Comparison of ENCODE assay signal across 8 mouse cellular contexts in genomic region chr1:64738180-64738555, GRCm38 (mm10). TPM values are rescaled to one million over a fixed set of nuclear protein-coding genes. Genes with fewer than 3 reads are reported as not detected.
DNase-seq lines count a peak whose midpoint lies in the region; ATAC-seq and TF ChIP-seq lines count a peak whose summit lies in the region.

No protein-coding gene starts in this region.

- no peak for TF ChIP-seq POLR2A in cortical plate, adult 2 months (IDR thresholded peaks at IDR 0.05; ENCODE audit: extremely low read depth, insufficient read depth, low read length)
- no peak for TF ChIP-seq POLR2A in small intestine, adult 2 months (IDR thresholded peaks at IDR 0.05; ENCODE audit: low read depth, low read length)

- 0% methylated on average over 11 of the region's 11 CpGs for WGBS in heart, embryonic 14.5 days
- under 1% methylated on average over 11 of the region's 11 CpGs for WGBS in hindbrain, embryonic 15.5 days
- under 1% methylated on average over 11 of the region's 11 CpGs for WGBS in liver, embryonic 15.5 days (ENCODE audit: insufficient replicate concordance)
- under 1% methylated on average over 11 of the region's 11 CpGs for WGBS in small intestine, adult 2 months

- DNase-seq in heart, adult 8-10 months (ENCODE audit: low spot score) = no peak
- no peak for DNase-seq in right cerebral cortex, postnatal 14 days
- no peak for DNase-seq in urinary bladder, adult 18-20 months (ENCODE audit: low spot score in 2 of 2)

- H3K9ac ChIP-seq in heart, embryonic 14.5 days (ENCODE audit: low read length) = peak overlapping the region; percentile 56
- peak overlapping the region; percentile 41; the same call in 1 of the 2 replicates for H3K9ac ChIP-seq in hindbrain, embryonic 15.5 days
- H3K9ac ChIP-seq in liver, embryonic 15.5 days = peak overlapping the region; percentile 70

- H3K4me1 ChIP-seq in heart, embryonic 14.5 days (ENCODE audit: control insufficient read depth in 2 of 2, insufficient read depth in 2 of 2, low read length in 2 of 2) = peaks cover 22 to 38% of the 10 kb centered on the region in 2 experiments
- peaks cover 2% of the 10 kb centered on the region; the same call in 1 of the 2 replicates for H3K4me1 ChIP-seq in cortical plate, adult 2 months (ENCODE audit: control insufficient read depth, insufficient read depth, low read length)
- peaks cover 44% of the 10 kb centered on the region for H3K4me1 ChIP-seq in hindbrain, embryonic 15.5 days (replicated peaks)
- H3K4me1 ChIP-seq in liver, embryonic 15.5 days (replicated peaks) = peaks cover 60% of the 10 kb centered on the region
- peaks cover 12% of the 10 kb centered on the region for H3K4me1 ChIP-seq in small intestine, adult 2 months (ENCODE audit: control insufficient read depth, insufficient read depth, insufficient read length, low read length)

- peaks cover 9% of the 10 kb centered on the region for H3K27me3 ChIP-seq in heart, embryonic 14.5 days (ENCODE audit: control insufficient read depth, insufficient read depth, low read length)
- H3K27me3 ChIP-seq in hindbrain, embryonic 15.5 days = peaks cover 55% of the 10 kb centered on the region
- peaks cover 19% of the 10 kb centered on the region for H3K27me3 ChIP-seq in liver, embryonic 15.5 days
- no peaks in the 10 kb centered on the region for H3K27me3 ChIP-seq in small intestine, adult 2 months (ENCODE audit: control insufficient read depth, insufficient read depth, low read length)

- ATAC-seq in heart, embryonic 14.5 days (ENCODE audit: insufficient number of reproducible peaks, insufficient read depth, low FRiP score, low read depth) = no peak
- no peak; the same call in 1 of the 2 replicates for ATAC-seq in hindbrain, embryonic 15.5 days (ENCODE audit: low FRiP score, low read depth)
- peak; percentile 41 for ATAC-seq in liver, embryonic 15.5 days (ENCODE audit: insufficient read depth)

- no peaks in the 10 kb centered on the region for H3K36me3 ChIP-seq in heart, embryonic 14.5 days (ENCODE audit: control insufficient read depth, insufficient read depth, low read length)
- no peaks in the 10 kb centered on the region for H3K36me3 ChIP-seq in hindbrain, embryonic 15.5 days
- H3K36me3 ChIP-seq in liver, embryonic 15.5 days (replicated peaks) = peaks cover 17% of the 10 kb centered on the region
- H3K36me3 ChIP-seq in small intestine, adult 2 months (ENCODE audit: control insufficient read depth, insufficient read depth, low read length) = peaks cover 27% of the 10 kb centered on the region

- peak overlapping the region; percentile 54 to 76 for H3K27ac ChIP-seq in heart, embryonic 14.5 days (replicated peaks in 1 of 2; ENCODE audit: control insufficient read depth in 1 of 2, insufficient read depth in 1 of 2, low read depth in 2 of 2, low read length in 2 of 2)
- no peak overlapping the region for H3K27ac ChIP-seq in cortical plate, adult 2 months (ENCODE audit: insufficient read depth, low read length)
- no peak overlapping the region for H3K27ac ChIP-seq in hindbrain, embryonic 15.5 days (replicated peaks)
- peak overlapping the region; percentile 89 for H3K27ac ChIP-seq in liver, embryonic 15.5 days (replicated peaks)
- H3K27ac ChIP-seq in small intestine, adult 2 months (ENCODE audit: insufficient read depth, low read depth, low read length) = peak overlapping the region; percentile 76

- no peak for TF ChIP-seq CTCF in cortical plate, adult 2 months (IDR thresholded peaks at IDR 0.05; ENCODE audit: extremely low read depth, insufficient read depth, low read length)
- no peak for TF ChIP-seq CTCF in small intestine, adult 2 months (IDR thresholded peaks at IDR 0.05; ENCODE audit: extremely low read depth, insufficient read length, insufficient replicate concordance, low read depth, low read length)

- H3K9me3 ChIP-seq in heart, embryonic 14.5 days (ENCODE audit: control insufficient read depth, low read length) = no peaks in the 10 kb centered on the region
- no peaks in the 10 kb centered on the region for H3K9me3 ChIP-seq in hindbrain, embryonic 15.5 days
- no peaks in the 10 kb centered on the region for H3K9me3 ChIP-seq in liver, embryonic 15.5 days (replicated peaks)

- H3K4me3 ChIP-seq in heart, embryonic 14.5 days (ENCODE audit: control insufficient read depth in 1 of 2, insufficient read depth in 1 of 2, low read depth in 1 of 2, low read length in 2 of 2) = peak overlapping the region; percentile 50 to 81
- peak overlapping the region; percentile 19; the same call in 1 of the 2 replicates for H3K4me3 ChIP-seq in cortical plate, adult 2 months (ENCODE audit: insufficient read depth, low read length)
- peak overlapping the region; percentile 62 for H3K4me3 ChIP-seq in hindbrain, embryonic 15.5 days
- H3K4me3 ChIP-seq in liver, embryonic 15.5 days (replicated peaks) = peak overlapping the region; percentile 85
- peak overlapping the region; percentile 61 for H3K4me3 ChIP-seq in small intestine, adult 2 months (ENCODE audit: low read depth, low read length)

- H3K4me2 ChIP-seq in heart, embryonic 14.5 days (ENCODE audit: low read length) = peak overlapping the region; percentile 97
- H3K4me2 ChIP-seq in hindbrain, embryonic 15.5 days = peak overlapping the region; percentile 96
- peak overlapping the region; percentile 99 for H3K4me2 ChIP-seq in liver, embryonic 15.5 days

RNA-seq across cellular contexts. Expression of gene Fzd5, which starts 0.6 kb away (rescaled TPM):
- 1.6 and 1.7 TPM in 2 replicates for polyA plus RNA-seq in heart, embryonic 14.5 days (2014; fragmentation: Nextera tagmentation; extraction: Ambion mirVana)
- total RNA-seq in heart, adult 8-10 months (2022) = 1 to 10 TPM; 3.9 to 4.4 (median 4.3) TPM
- polyA plus RNA-seq in cortical plate, adult 2 months (2012; rRNA removed) = 0.66 and 0.90 TPM in 2 replicates
- 0.14 and 0.21 TPM in 2 replicates for polyA plus RNA-seq in hindbrain, embryonic 15.5 days (2015; fragmentation: Nextera tagmentation; extraction: Ambion mirVana)
- 2.1 and 2.3 TPM in 2 replicates for polyA plus RNA-seq in liver, embryonic 15.5 days (2015; fragmentation: Nextera tagmentation; extraction: Ambion mirVana)
- 51.3 and 133 TPM in 2 replicates for polyA plus RNA-seq in small intestine, adult 2 months (2012; rRNA removed)

RNA-seq across cellular contexts. Expression of gene Ccnyl1, which starts 47.9 kb away (rescaled TPM):
- polyA plus RNA-seq in heart, embryonic 14.5 days (2014; fragmentation: Nextera tagmentation; extraction: Ambion mirVana) = 6.7 and 8.5 TPM in 2 replicates
- 10 to 100 TPM; 10.3 to 16.9 (median 12.9) TPM for total RNA-seq in heart, adult 8-10 months (2022)
- 25.9 and 28.7 TPM in 2 replicates for polyA plus RNA-seq in cortical plate, adult 2 months (2012; rRNA removed)
- polyA plus RNA-seq in hindbrain, embryonic 15.5 days (2015; fragmentation: Nextera tagmentation; extraction: Ambion mirVana) = 4.2 and 5.2 TPM in 2 replicates
- 0.67 and 0.98 TPM in 2 replicates for polyA plus RNA-seq in liver, embryonic 15.5 days (2015; fragmentation: Nextera tagmentation; extraction: Ambion mirVana)
- polyA plus RNA-seq in small intestine, adult 2 months (2012; rRNA removed) = 15.8 and 35.4 TPM in 2 replicates

Comparison
In these comparisons a context has a peak if more than half of its experiments do, and no peak if none do; other contexts are left out.
1. H3K27ac ChIP-seq: peak in heart, embryonic 14.5 days (2 of 2), liver, embryonic 15.5 days (single experiment) and small intestine, adult 2 months (single experiment); none in cortical plate, adult 2 months (single experiment) and hindbrain, embryonic 15.5 days (single experiment).
2. H3K4me3 ChIP-seq: peak in every context shown above with its lines; median percentile 85 in liver, embryonic 15.5 days; 66 in heart, embryonic 14.5 days; 62 in hindbrain, embryonic 15.5 days; 61 in small intestine, adult 2 months; 19 in cortical plate, adult 2 months.
3. RNA of gene Fzd5, which starts 0.6 kb away (polyA plus RNA-seq): 51.3 to 133 TPM in small intestine, adult 2 months; 2.1 to 2.3 TPM in liver, embryonic 15.5 days, 1.6 to 1.7 TPM in heart, embryonic 14.5 days, 0.66 to 0.90 TPM in cortical plate, adult 2 months and 0.14 to 0.21 TPM in hindbrain, embryonic 15.5 days; every median in the first group is over 10 times any median in the second.
4. Peak in every context shown above with its lines, with median percentiles within 50 percentile points of each other: H3K4me2 ChIP-seq and H3K9ac ChIP-seq.